Mouse (Mus musculus) kidney, adult 2 months (tissue): ENCODE measurements around the gene Zfp318. TPM values are rescaled to one million over a fixed set of nuclear protein-coding genes. Genes with fewer than 3 reads are reported as not detected.

Source experiments
- DNase-seq: peaks from one replicate; pipeline ENCODE4 v3.0.0; 2021
- H3K27ac ChIP-seq: fragments of 200-500 bp; 2 replicates; pipeline ENCODE4 v1.5.1; 2012; ENCODE audit warnings: low read depth, low read length, control low read depth, inconsistent platforms; ENCODE audit not compliant: insufficient read depth
- H3K27me3 ChIP-seq: fragments of 200-500 bp; replicated peaks from 2 replicates; pipeline ENCODE4 v1.6.1; 2012; ENCODE audit warnings: mild to moderate bottlenecking, moderate library complexity, low read length, inconsistent platforms; ENCODE audit not compliant: control insufficient read depth, insufficient read depth
- H3K36me3 ChIP-seq: fragments of 200-500 bp; 2 replicates; pipeline ENCODE4 v1.6.1; 2012; ENCODE audit warnings: mild to moderate bottlenecking, moderate library complexity, low read length, inconsistent platforms; ENCODE audit not compliant: control insufficient read depth, insufficient read depth
- H3K4me1 ChIP-seq: fragments of 200-500 bp; 2 replicates; pipeline ENCODE4 v1.6.1; 2011; ENCODE audit warnings: low read length; ENCODE audit not compliant: control insufficient read depth, insufficient read depth
- H3K4me3 ChIP-seq: fragments of 200-500 bp; 2 replicates; pipeline ENCODE4 v1.5.1; 2011; ENCODE audit warnings: mild to moderate bottlenecking, low read depth, low read length, control low read depth; ENCODE audit not compliant: insufficient read depth
- CTCF ChIP-seq: fragments of 200-500 bp; conservative IDR thresholded peaks from 2 replicates; pipeline ENCODE4 v1.5.1; 2011; ENCODE audit warnings: low read depth, mild to moderate bottlenecking, control low read depth, low read length, moderate library complexity, mixed read lengths; ENCODE audit not compliant: insufficient read depth, insufficient read length
- POLR2A ChIP-seq: fragments of 200-500 bp; IDR thresholded peaks from one replicate; pipeline ENCODE4 v1.6.1; 2011; ENCODE audit warnings: low read depth, low read length, control low read depth
- WGBS: fragments of 180-500 bp; shearing (Covaris S2); methylation state at CpG from one replicate; pipeline ENCODE4 v1.1.7; 2018; 5-methylcytosine and 5-hydroxymethylcytosine counted together
- polyA plus RNA-seq: library from polyadenylated mRNA; depleted of rRNA; stranded (reverse); fragments of >200 nt; gene quantifications from 2 replicates; pipeline ENCODE4 v1.2.3, GENCODE M21; 2012

Zfp318 gene
- polyA plus RNA-seq, 1 experiment: 11.8 TPM

DNA sequence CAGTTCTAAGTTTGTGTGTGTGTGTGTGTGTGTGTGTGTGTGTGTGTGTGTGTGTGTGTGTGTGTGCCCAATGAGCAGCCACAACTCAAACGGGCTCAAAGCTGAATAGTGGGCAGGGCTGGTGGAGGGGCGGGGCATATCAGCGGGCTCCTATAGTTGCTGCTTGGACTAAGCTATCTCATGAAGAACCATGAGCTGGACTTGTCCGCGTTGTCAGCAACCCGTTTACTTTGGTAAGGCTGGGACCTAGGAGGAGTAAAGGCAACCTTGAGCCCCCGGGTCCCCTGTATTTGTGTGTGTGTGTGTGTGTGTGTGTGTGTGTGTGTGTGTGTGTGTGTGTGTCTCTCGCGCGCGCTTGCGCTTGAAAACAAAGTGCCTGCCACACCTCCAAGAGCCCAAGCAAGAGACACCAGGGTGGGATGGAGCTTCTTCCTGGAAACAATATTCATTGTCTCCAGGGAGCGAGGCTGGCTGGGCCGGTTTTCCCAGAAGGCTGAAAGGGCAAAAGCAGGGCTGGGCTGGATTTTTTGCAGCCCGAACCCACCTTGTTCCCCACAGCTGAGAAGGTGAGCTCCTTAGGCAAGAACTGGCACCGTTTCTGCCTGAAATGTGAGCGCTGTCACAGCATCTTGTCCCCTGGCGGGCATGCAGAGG lies 45.4 kb downstream of the Zfp318 start, which contains the start of gene Crip3:
Crip3 (plus strand) TSS at position 166 of the 654 bp plus-strand sequence.
- TF ChIP-seq POLR2A (no peak), CTCF (no peak)
- DNase-seq: no peak
- H3K27me3 ChIP-seq: no peaks in the 10 kb centered on the region
- H3K4me3 ChIP-seq: no peak within 1 kb of the TSS
- no peaks in the 10 kb centered on the region for H3K36me3 ChIP-seq
- WGBS: 15% methylated on average over 18 of the region's 18 CpGs
- H3K4me1 ChIP-seq: no peaks in the 10 kb centered on the region
- H3K27ac ChIP-seq: no peak within 1 kb of the TSS

DNA sequence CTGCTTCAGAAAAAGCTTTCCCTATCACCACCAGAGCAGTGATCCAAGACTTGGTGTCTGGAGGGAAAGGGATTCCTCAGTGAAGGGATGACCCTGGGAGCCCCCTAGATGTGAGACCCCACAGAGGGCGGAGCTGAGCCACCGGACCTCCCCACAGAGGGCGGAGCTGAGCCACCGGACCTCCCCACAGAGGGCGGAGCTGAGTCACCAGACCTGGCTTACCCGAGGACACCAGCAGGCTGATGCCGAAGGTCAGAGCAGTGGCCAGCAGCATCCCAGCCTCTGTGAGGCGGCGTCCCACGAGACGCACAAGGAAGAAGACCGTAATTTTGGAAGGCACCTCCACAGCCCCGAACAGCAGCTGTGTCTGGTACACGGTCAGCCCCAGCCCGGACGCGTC lies 50.1 kb downstream of the Zfp318 start:
- no peaks in the 10 kb centered on the region for H3K36me3 ChIP-seq
- no peaks in the 10 kb centered on the region for H3K4me1 ChIP-seq
- no peak overlapping the region for H3K27ac ChIP-seq
- TF ChIP-seq POLR2A: peak; percentile 18
- 0 out of 2 replicates have a peak, but pooled peaks have one; percentile 1 for TF ChIP-seq CTCF
- 4% methylated on average over 17 of the region's 17 CpGs for WGBS
- no peak overlapping the region for H3K4me3 ChIP-seq
- H3K27me3 ChIP-seq: no peaks in the 10 kb centered on the region
- peak; percentile 78 for DNase-seq

DNA sequence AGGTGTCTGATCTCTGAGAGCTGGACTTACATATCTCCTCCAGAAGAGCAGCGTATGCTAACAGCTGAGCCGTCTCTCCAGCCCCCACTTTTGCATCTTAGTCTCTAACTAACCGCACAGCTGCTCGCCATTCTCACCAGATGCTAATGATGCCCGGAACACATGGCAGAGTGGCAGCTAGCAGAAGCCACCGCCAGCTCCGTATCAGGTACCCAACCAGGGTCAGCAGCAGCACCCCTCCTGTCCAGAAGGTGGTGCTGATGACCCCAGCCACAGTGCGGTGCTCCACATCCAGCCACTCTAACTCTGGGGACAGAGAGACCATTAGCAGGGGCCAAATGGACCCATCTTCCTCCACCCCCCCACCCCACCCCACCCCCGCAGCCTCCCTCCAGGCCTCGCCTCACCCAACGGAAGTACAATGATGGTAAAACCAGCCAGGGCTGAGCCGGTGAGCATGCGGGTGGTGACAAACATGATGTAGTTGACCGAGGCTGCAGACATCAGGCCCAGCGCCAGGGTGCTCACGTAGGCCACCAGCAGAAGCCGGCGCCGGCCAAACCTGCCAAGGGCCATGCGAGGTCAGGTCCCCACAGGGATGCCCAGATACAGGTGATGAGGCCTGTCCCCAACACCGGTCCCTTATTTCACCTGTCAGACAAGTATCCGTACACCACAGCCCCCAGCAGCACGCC lies 53.3 kb downstream of the Zfp318 start:
- Histone ChIP-seq H3K4me1 (no peaks in the 10 kb centered on the region), H3K36me3 (no peaks in the 10 kb centered on the region), H3K4me3 (no peak overlapping the region; the same call in 1 of the 2 replicates), H3K27me3 (no peaks in the 10 kb centered on the region), H3K27ac (no peak overlapping the region)
- DNase-seq: peak; percentile 58
- peak; percentile 78 for TF ChIP-seq CTCF
- no peak for TF ChIP-seq POLR2A
- 23% methylated on average over 23 of the region's 23 CpGs for WGBS

DNA sequence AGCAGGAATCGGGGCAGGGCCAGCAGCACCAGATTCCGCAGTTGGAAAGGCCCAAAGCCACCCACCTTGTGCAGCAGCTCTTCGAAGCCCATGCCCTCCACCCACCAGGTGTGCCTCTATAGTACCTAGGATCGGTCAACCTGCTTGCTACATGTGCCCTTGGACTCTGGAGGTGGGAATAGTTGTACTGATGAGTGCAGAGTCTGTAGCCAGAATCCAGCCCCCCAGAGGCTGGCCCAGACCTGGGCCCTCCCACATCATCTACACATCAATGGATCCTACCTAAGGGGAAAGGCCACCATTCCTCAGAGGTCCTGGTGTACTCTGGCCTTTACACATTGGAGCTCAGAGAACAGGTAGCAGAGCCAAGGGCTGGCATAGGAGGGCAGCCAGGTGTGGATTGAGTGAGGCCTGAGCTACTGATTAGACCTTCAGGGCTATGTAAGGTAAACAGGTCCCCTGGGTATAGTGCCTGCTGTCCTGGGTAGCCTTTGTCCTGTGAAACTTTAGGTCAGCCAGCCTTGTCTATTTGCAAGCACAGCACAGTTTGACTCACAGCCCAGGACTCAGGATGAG lies 54.9 kb downstream of the Zfp318 start, which contains the start of gene Slc22a7:
Slc22a7 (minus strand) TSS at position 160 of the 576 bp plus-strand sequence.
- 74% methylated on average over 4 of the region's 4 CpGs for WGBS
- Histone ChIP-seq H3K27ac (peak within 1 kb of the TSS; percentile 29; the same call in 1 of the 2 replicates), H3K4me3 (peak within 1 kb of the TSS; percentile 2), H3K36me3 (no peaks in the 10 kb centered on the region), H3K27me3 (no peaks in the 10 kb centered on the region), H3K4me1 (no peaks in the 10 kb centered on the region)
- TF ChIP-seq CTCF (no peak), POLR2A (no peak)
- DNase-seq: peak; percentile 88

DNA sequence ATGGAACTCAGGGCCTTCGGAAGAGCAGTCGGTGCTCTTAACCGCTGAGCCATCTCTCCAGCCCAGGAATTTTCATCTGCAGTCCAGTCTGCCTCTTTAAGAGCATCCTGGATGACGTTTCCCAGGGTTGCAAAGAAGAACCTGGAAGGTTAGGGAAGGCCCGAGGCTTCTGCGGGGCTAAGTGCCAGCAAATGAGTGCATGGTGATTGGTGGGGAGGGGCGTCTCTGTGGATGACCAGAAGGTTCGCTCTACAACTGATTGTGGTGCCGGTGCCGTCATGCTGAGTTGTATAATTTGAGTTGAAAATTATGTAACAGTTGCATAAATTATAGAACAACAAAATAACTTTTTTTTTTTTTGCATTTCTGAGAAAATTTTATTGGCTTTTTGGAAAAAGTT lies 55.6 kb downstream of the Zfp318 start:
- no peaks in the 10 kb centered on the region for H3K36me3 ChIP-seq
- peak; percentile 69 for DNase-seq
- no peak for TF ChIP-seq CTCF
- TF ChIP-seq POLR2A: no peak
- no peak overlapping the region for H3K27ac ChIP-seq
- H3K27me3 ChIP-seq: no peaks in the 10 kb centered on the region
- WGBS: 88% methylated on average over 10 of the region's 10 CpGs
- H3K4me1 ChIP-seq: no peaks in the 10 kb centered on the region
- H3K4me3 ChIP-seq: no peak overlapping the region

DNA sequence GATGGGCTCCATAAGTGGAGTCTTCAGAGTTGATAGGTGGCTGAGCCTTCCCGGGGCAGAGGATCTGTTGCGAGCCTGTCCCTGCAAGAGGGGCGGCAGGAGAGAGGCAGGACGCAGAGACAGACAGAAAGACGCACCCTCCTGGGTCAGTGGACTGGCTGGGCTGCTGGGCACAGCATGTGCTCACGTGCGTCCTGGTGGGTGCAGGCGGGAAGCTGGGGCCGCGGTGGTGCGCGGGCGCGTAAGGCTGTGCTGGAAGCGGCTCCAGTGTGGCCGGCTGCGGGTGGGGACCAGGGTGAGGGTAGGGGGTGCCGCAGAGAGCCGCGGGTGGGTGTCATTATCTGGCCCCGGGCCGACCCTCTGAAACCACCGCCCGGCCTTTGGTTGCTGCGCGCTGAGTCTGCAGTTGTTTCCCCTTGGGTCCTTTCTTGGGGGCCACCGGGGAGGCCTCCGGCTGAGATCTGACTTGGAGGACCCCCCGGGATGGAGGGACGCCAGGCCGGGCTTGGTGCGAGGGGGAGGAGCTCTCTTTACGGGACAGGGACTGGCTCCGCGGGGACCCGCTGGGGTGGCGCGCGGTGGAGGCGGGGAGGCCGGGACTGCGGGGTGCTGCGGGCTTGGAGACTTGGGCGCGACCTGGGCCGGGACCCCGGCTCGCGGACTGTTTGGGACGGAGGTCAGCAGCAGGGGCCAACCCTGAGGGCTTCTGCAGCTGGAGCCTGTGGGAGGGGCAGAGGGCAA lies 61.5 kb downstream of the Zfp318 start:
- no peak overlapping the region for H3K27ac ChIP-seq
- DNase-seq: no peak
- TF ChIP-seq POLR2A: no peak
- no peak for TF ChIP-seq CTCF
- no peaks in the 10 kb centered on the region for H3K4me1 ChIP-seq
- H3K36me3 ChIP-seq: no peaks in the 10 kb centered on the region
- 8% methylated on average over 50 of the region's 50 CpGs for whole genome bisulfite sequencing
- no peak overlapping the region for H3K4me3 ChIP-seq
- H3K27me3 ChIP-seq: no peaks in the 10 kb centered on the region

DNA sequence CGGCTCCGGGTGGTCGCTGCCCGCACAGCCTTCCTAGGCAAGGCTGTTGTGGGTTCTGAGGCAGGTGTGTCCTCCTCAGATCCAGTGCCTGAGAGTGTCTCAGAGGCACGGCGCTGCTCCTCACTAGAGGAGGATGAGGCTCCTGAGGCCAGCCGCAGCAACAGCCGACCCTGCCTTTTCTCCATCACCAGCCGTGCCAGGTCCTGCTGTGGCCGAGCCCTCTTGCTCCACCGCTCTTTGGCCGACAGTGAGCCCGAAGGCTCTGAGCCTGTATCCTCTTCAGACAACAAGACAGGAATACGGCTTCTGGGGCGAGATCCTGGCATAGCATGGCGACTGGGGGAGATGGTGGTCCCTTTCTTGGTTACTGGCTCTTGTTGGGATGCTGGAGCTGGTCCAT lies 62.7 kb downstream of the Zfp318 start:
- no peaks in the 10 kb centered on the region for H3K27me3 ChIP-seq
- TF ChIP-seq CTCF (no peak), POLR2A (no peak)
- 94% methylated on average over 16 of the region's 16 CpGs for WGBS
- no peaks in the 10 kb centered on the region for H3K4me1 ChIP-seq
- H3K36me3 ChIP-seq: no peaks in the 10 kb centered on the region
- H3K27ac ChIP-seq: no peak overlapping the region
- DNase-seq: no peak
- no peak overlapping the region for H3K4me3 ChIP-seq
